Mouse (Mus musculus): Measurements from ENCODE around the gene Hdac9. TPM values are rescaled to one million over a fixed set of nuclear protein-coding genes. Genes with fewer than 3 reads are reported as not detected.

Gene Hdac9
- total and polyA plus RNA-seq, 3 experiments = 0.03 to 0.19 TPM; not detected in 1

GRCm38 (mm10) chr12:34218561-34218960, 698.3 kb downstream of the Hdac9 start:
- Histone ChIP-seq H3K9me3 (replicated peaks; ENCODE audit: insufficient read depth, low read length) (no peaks in the 10 kb centered on the region), H3K36me3 (ENCODE audit: control insufficient read depth in 1 of 2, insufficient read depth in 2 of 2, low read length in 2 of 2) (no peaks in the 10 kb centered on the region)

GRCm38 (mm10) chr12:34215023-34216020, 701.6 kb downstream of the Hdac9 start:
- Histone ChIP-seq H3K36me3 (ENCODE audit: control insufficient read depth in 1 of 2, insufficient read depth in 2 of 2, low read length in 2 of 2) (no peaks in the 10 kb centered on the region), H3K79me2 (ENCODE audit: control insufficient read depth, insufficient read depth, low read length, poor library complexity) (no peaks in the 10 kb centered on the region), H3K4me1 (ENCODE audit: control insufficient read depth in 1 of 2, insufficient read depth in 2 of 2, low read length in 2 of 2) (no peaks in the 10 kb centered on the region), H3K27ac (ENCODE audit: control insufficient read depth, low read depth, low read length) (no peak overlapping the region), H3K4me3 (ENCODE audit: control insufficient read depth in 1 of 2, insufficient read depth in 1 of 2, low read depth in 2 of 2, low read length in 2 of 2) (no peak overlapping the region), H3K9ac (ENCODE audit: control insufficient read depth, low read depth, low read length, poor library complexity, severe bottlenecking) (no peak overlapping the region), H3K27me3 (ENCODE audit: control insufficient read depth in 1 of 2, insufficient read depth in 2 of 2, low read length in 2 of 2) (no peaks in the 10 kb centered on the region), H3K9me3 (replicated peaks; ENCODE audit: insufficient read depth, low read length) (no peaks in the 10 kb centered on the region)
- TF ChIP-seq KAT2A (conservative IDR thresholded peaks at IDR 0.05; ENCODE audit: low read depth, low read length) (no peak), CHD1 (IDR thresholded peaks at IDR 0.05; ENCODE audit: low read depth, low read length) (no peak), POLR2AphosphoS2 (IDR thresholded peaks at IDR 0.05; ENCODE audit: low read length) (no peak), TCF12 (IDR thresholded peaks at IDR 0.05; ENCODE audit: low read depth, low read length) (no peak), SMC3 (IDR thresholded peaks at IDR 0.05; ENCODE audit: low read depth, low read length) (no peak), RAD21 (IDR thresholded peaks at IDR 0.05; ENCODE audit: low read depth, low read length) (no peak), ELF1 (IDR thresholded peaks at IDR 0.05; ENCODE audit: low read depth, low read length) (no peak)
- no peak for DNase-seq (ENCODE audit: low read depth, low spot score)

More at GRCm38 (mm10) chr12:34218561-34218960, 698.3 kb downstream of the Hdac9 start:
- Histone ChIP-seq H3K4me3 (ENCODE audit: control insufficient read depth in 1 of 2, insufficient read depth in 1 of 2, low read depth in 2 of 2, low read length in 2 of 2) (no peak overlapping the region), H3K27ac (ENCODE audit: control insufficient read depth, low read depth, low read length) (no peak overlapping the region), H3K4me1 (ENCODE audit: control insufficient read depth in 1 of 2, insufficient read depth in 2 of 2, low read length in 2 of 2) (no peaks in the 10 kb centered on the region), H3K79me2 (ENCODE audit: control insufficient read depth, insufficient read depth, low read length, poor library complexity) (no peaks in the 10 kb centered on the region), H3K27me3 (ENCODE audit: control insufficient read depth in 1 of 2, insufficient read depth in 2 of 2, low read length in 2 of 2) (no peaks in the 10 kb centered on the region), H3K9ac (ENCODE audit: control insufficient read depth, low read depth, low read length, poor library complexity, severe bottlenecking) (no peak overlapping the region)
- TF ChIP-seq ZNF384 (IDR thresholded peaks at IDR 0.05; ENCODE audit: low read depth, low read length) = no peak
- no peak for TF ChIP-seq GABPA (IDR thresholded peaks at IDR 0.05; ENCODE audit: low read depth, low read length)
- TF ChIP-seq ZMIZ1 (IDR thresholded peaks at IDR 0.05; ENCODE audit: low read depth, low read length) = no peak
- no peak for TF ChIP-seq MAX (IDR thresholded peaks at IDR 0.05; ENCODE audit: low read length)
- no peak for TF ChIP-seq BHLHE40 (IDR thresholded peaks at IDR 0.05; ENCODE audit: borderline replicate concordance, low read depth, low read length)
- no peak for TF ChIP-seq NELFE (IDR thresholded peaks at IDR 0.05; ENCODE audit: low read depth, low read length)
- TF ChIP-seq USF1 (IDR thresholded peaks at IDR 0.05; ENCODE audit: low read depth, low read length) = no peak
- no peak for TF ChIP-seq SIN3A (IDR thresholded peaks at IDR 0.05; ENCODE audit: low read length)
- no peak for TF ChIP-seq CTCF (IDR thresholded peaks at IDR 0.05 in 2 of 3, conservative IDR thresholded peaks at IDR 0.05 in 1 of 3; ENCODE audit: control insufficient read depth in 1 of 3, insufficient read depth in 1 of 3, low read depth in 2 of 3, low read length in 3 of 3, poor library complexity in 1 of 3, severe bottlenecking in 1 of 3)
- no peak for TF ChIP-seq MAFK (IDR thresholded peaks at IDR 0.05; ENCODE audit: borderline replicate concordance, low read depth, low read length)
- TF ChIP-seq HCFC1 (IDR thresholded peaks at IDR 0.05; ENCODE audit: low read depth, low read length) = no peak
- no peak for TF ChIP-seq RAD21 (IDR thresholded peaks at IDR 0.05; ENCODE audit: low read depth, low read length)
- TF ChIP-seq MYB (IDR thresholded peaks at IDR 0.05; ENCODE audit: low read depth, low read length) = no peak
- TF ChIP-seq MEF2A (IDR thresholded peaks at IDR 0.05; ENCODE audit: extremely low read depth, insufficient replicate concordance, low read depth, low read length, poor library complexity, severe bottlenecking) = no peak
- no peak for TF ChIP-seq ELF1 (IDR thresholded peaks at IDR 0.05; ENCODE audit: low read depth, low read length)
- DNase-seq (ENCODE audit: low read depth, low spot score) = no peak
